Mouse (Mus musculus): Measurements from ENCODE around the gene Afp. TPM values are rescaled to one million over a fixed set of nuclear protein-coding genes. Genes with fewer than 3 reads are reported as not detected.

Gene Afp
- total RNA-seq (2021): under 1 TPM in 1 of 2 experiments, not detected in 1; 0.44 TPM

DNA sequence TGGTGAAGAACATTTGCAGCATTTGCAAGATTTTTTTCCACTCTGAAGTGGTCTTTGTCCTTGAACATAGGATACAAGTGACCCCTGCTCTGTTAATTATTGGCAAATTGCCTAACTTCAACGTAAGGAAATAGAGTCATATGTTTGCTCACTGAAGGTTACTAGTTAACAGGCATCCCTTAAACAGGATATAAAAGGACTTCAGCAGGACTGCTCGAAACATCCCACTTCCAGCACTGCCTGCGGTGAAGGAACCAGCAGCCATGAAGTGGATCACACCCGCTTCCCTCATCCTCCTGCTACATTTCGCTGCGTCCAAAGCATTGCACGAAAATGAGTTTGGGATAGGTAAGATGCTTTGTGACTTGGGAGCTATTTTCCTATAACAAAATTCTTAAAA is at the start of gene Afp:
Afp (plus strand) TSS at position 220 of the 400 bp plus-strand sequence.
- no peak for DNase-seq
- intact Hi-C loops (cut with DNase I): no loop called here

- intact Hi-C loops (cut with DNase I): no loop called here
- no peak for DNase-seq
Observed at GRCm38 (mm10) chr5:90447577-90447976, 43.0 kb upstream of the Afp start.

GRCm38 (mm10) chr5:90449961-90450360 is 40.6 kb upstream of the Afp start:
- no peak for DNase-seq
- intact Hi-C loops (cut with DNase I): no loop called here

GRCm38 (mm10) chr5:90452711-90453110 is 37.8 kb upstream of the Afp start:
- intact Hi-C loops (cut with DNase I): no loop called here
- no peak for DNase-seq

DNA sequence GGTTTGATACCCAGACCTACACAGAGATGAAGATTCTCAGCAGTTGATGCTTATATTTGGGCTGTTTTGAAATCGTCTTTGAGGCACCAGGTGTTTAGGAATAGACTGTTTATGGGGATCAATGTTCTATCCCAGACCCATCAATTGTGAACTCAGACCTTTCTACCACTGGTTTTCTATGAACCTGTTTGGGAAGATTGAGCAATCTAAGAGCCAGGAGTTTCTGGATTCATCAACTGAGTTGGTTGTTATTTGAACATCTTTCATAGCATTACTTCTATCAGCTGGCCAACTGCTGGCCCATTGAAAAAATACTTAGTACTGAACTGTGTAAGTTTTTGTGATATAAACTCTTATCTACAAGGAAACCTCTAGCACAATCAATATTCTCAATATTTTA is 33.3 kb upstream of the Afp start:
- intact Hi-C loops (cut with DNase I): no loop called here
- no peak for DNase-seq

DNA sequence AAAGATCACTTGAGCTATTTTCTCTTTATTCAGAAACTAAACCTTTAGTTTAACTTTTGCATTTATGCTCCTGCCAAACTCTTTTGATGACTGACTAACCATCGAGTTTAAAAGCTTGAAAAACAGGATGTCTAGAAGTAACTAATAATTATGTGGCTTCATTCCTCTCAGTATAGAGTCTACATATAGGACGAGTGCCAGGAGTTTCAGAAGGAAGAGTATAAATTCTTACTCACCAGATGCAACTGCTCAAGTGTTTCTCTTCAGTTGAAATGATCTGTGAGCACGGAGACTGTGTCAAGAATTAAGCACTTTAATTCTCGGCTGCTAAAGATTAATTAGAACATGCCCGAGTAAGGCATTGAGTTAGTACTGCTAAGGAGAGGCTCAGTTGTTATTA is 31.8 kb upstream of the Afp start:
- intact Hi-C loops (cut with DNase I): no loop called here
- DNase-seq: no peak

GRCm38 (mm10) chr5:90460619-90461018 is 29.9 kb upstream of the Afp start, which contains the start of gene Alb:
Gene Alb (plus strand): TSS chr5:90460897.
- DNase-seq: no peak
- intact Hi-C loops (cut with DNase I): no loop called here

GRCm38 (mm10) chr5:90466806-90467205 is 23.7 kb upstream of the Afp start:
- intact Hi-C loops (cut with DNase I): no loop called here
- DNase-seq: no peak

- DNase-seq: peak; percentile 36
Observed at GRCm38 (mm10) chr5:90467245-90467644, 23.3 kb upstream of the Afp start.

GRCm38 (mm10) chr5:90470836-90471235 is 19.7 kb upstream of the Afp start:
- no peak for DNase-seq
- intact Hi-C loops (cut with DNase I): no loop called here

More at GRCm38 (mm10) chr5:90467245-90467644, 23.3 kb upstream of the Afp start:
- intact Hi-C loops (cut with DNase I): no loop called here

DNA sequence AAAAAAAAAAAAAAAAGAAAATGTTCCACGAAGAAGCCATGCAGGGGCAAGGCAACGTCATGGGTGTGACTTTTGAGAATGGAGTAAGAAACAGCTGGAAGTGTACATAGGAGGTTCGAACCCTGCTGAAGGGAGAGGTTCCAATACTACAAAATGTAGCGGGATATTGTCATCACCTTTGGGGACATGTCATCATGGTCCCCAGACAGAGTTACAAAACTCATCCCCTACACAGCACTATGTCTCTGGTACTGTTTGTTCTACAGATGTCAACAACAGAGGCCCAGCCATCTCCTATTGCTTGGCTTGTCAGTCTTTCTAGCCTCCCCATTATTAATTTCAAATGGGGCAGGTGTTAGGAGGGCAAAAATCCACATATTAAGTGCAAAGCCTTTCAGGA is 16.6 kb upstream of the Afp start:
- intact Hi-C loops (cut with DNase I): no loop called here
- no peak for DNase-seq

GRCm38 (mm10) chr5:90474369-90474768 is 16.2 kb upstream of the Afp start:
- no peak for DNase-seq
- intact Hi-C loops (cut with DNase I): no loop called here

- intact Hi-C loops (cut with DNase I): no loop called here
- no peak for DNase-seq
Observed at GRCm38 (mm10) chr5:90476741-90477140, 13.8 kb upstream of the Afp start.

GRCm38 (mm10) chr5:90477308-90478140 is 13.0 kb upstream of the Afp start:
- intact Hi-C loops (cut with DNase I): no loop called here
- DNase-seq: no peak

- intact Hi-C loops (cut with DNase I): no loop called here
- DNase-seq: no peak
Observed at GRCm38 (mm10) chr5:90478886-90479285, 11.7 kb upstream of the Afp start.

DNA sequence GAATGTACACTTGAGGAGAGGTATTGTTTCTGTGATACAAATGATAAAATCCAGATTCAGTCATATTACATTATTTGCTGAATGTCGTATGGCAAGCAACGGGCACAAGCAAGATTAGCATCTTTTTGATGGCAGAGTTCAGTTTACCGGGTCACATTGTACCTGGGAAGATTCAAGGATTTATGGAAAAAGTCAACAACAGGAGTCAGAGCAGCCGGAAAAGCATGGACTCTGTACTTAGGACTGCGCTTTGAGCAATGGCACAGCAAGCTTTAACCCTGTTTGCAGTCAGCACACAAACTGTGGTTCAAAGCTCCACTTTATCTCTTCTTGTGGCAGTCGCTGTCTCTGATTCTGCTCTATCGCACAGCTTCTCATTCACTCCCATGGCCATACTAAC is 4.9 kb upstream of the Afp start:
- intact Hi-C loops (cut with DNase I): no loop called here
- DNase-seq: no peak

- DNase-seq: no peak
- intact Hi-C loops (cut with DNase I): no loop called here
Observed at GRCm38 (mm10) chr5:90488323-90488722, 2.2 kb upstream of the Afp start.

DNA sequence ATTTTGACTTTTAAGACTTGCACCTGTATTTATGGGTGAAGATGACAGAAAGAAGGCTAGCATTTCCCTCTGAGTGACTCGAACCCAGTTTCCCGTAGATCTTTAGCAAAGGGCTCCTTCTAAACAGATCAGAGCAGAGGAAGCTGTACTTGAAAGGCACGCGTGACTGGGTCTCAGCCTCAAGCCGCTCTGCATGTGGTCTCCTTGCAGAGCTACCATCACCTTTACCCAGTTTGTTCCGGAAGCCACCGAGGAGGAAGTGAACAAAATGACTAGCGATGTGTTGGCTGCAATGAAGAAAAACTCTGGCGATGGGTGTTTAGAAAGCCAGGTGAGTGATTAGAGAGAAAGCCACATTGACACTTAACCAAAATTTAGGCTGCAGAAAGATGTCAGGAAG is 1.9 kb downstream of the Afp start:
- DNase-seq: no peak
- intact Hi-C loops (cut with DNase I): no loop called here

- intact Hi-C loops (cut with DNase I): no loop called here
- no peak for DNase-seq
Observed at GRCm38 (mm10) chr5:90494308-90494707, 3.8 kb downstream of the Afp start.

DNA sequence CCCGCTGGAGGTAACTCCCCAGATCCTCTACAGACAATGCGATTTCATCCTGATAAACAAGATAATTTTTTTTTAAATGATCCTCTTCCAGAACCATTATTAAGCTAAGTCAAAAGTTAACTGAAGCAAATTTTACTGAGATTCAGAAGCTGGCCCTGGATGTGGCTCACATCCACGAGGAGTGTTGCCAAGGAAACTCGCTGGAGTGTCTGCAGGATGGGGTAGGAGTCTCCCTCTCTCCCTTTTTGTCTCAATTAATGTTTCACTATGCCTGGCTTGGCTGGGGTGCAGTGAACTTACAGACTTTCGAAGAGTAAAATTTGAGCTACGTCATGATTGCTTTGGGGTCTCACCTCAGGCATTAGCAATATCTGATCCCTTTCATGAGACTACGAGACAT is 9.0 kb downstream of the Afp start:
- intact Hi-C loops (cut with DNase I): no loop called here
- no peak for DNase-seq

GRCm38 (mm10) chr5:90500714-90501113 is 10.2 kb downstream of the Afp start:
- DNase-seq: peak; percentile 78
- intact Hi-C loops (cut with DNase I): loop anchor here (10.0 kb wide), 1 partner anchor 96 kb away; no protein-coding TSS in a partner anchor

- no peak for DNase-seq
- intact Hi-C loops (cut with DNase I): loop anchor here (10.0 kb wide), 1 partner anchor 97 kb away; no protein-coding TSS in a partner anchor
Observed at GRCm38 (mm10) chr5:90501752-90502151, 11.2 kb downstream of the Afp start.

Measured in left cerebral cortex, postnatal 4 days (tissue).